Mouse (Mus musculus) liver, embryonic 12.5 days (tissue): ENCODE measurements around the gene Gtf3c6. TPM values are rescaled to one million over a fixed set of nuclear protein-coding genes. Genes with fewer than 3 reads are reported as not detected.

Experiments
- ATAC-seq: fragments of 200-750 bp; cut with Nextera tagmentation; 2 replicates; pipeline ENCODE4 v1.8.0; 2017; ENCODE audit warnings: moderate number of reproducible peaks, mild to moderate bottlenecking, moderate library complexity
- H3K27ac ChIP-seq: fragments of 300-500 bp; sonication (generic); 2 replicates; pipeline ENCODE4 v1.5.1; 2016; ENCODE audit warnings: mild to moderate bottlenecking
- H3K27me3 ChIP-seq: fragments of 300-500 bp; sonication (generic); replicated peaks from 2 replicates; pipeline ENCODE4 v1.6.1; 2016; ENCODE audit warnings: mild to moderate bottlenecking, moderate library complexity
- H3K36me3 ChIP-seq: fragments of 300-500 bp; sonication (generic); 2 replicates; pipeline ENCODE4 v1.6.1; 2016; ENCODE audit warnings: mild to moderate bottlenecking, moderate library complexity
- H3K4me1 ChIP-seq: fragments of 300-500 bp; sonication (generic); 2 replicates; pipeline ENCODE4 v1.6.1; 2016
- H3K4me2 ChIP-seq: fragments of 300-500 bp; sonication (generic); 2 replicates; pipeline ENCODE4 v1.6.1; 2016; ENCODE audit warnings: mild to moderate bottlenecking, moderate library complexity
- H3K4me3 ChIP-seq: fragments of 300-500 bp; sonication (generic); 2 replicates; pipeline ENCODE4 v1.5.1; 2016; ENCODE audit warnings: mild to moderate bottlenecking, moderate library complexity
- H3K9ac ChIP-seq: fragments of 300-500 bp; sonication (generic); 2 replicates; pipeline ENCODE4 v1.6.1; 2016; ENCODE audit warnings: mild to moderate bottlenecking, moderate library complexity
- H3K9me3 ChIP-seq: fragments of 300-500 bp; sonication (generic); replicated peaks from 2 replicates; pipeline ENCODE4 v1.6.1; 2016; ENCODE audit warnings: mild to moderate bottlenecking, moderate library complexity
- WGBS: fragments of 180-500 bp; shearing (Covaris S2); methylation state at CpG from one replicate; pipeline ENCODE4 v1.1.7; 2016; ENCODE audit not compliant: insufficient replicate concordance; 5-methylcytosine and 5-hydroxymethylcytosine counted together
- polyA plus RNA-seq: library from polyadenylated mRNA; unstranded; fragments of >200 nt; fragmentation: Nextera tagmentation; extraction: Ambion mirVana; gene quantifications from 2 replicates; pipeline ENCODE4 v1.2.1, GENCODE M21; 2016

The Gtf3c6 gene
- polyA plus RNA-seq, 1 experiment from 2014 or later, result 58.3 TPM

DNA sequence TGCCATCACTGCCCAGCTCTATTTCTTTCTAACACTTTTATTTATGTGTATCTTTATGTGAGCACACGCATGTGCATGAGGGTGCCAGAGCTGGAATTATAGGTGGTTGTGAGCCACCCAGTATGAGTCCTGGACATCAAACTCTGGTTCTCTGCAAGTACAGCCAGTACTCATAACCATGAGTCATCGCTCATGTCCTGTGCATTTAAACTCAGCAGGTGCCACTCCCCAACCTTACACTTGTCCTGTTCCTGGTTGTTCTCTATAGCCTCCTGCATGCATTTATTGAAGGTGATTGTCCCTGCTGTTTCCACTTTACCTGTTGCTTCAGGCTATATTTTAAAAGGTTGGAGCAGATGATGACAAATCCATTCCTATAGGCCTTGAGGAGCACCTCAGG is 23.7 kb upstream of the Gtf3c6 start:
- H3K9ac ChIP-seq, result no peak overlapping the region
- no peak overlapping the region for H3K4me3 ChIP-seq
- no peaks in the 10 kb centered on the region for H3K9me3 ChIP-seq
- no peak overlapping the region for H3K27ac ChIP-seq
- H3K27me3 ChIP-seq, result no peaks in the 10 kb centered on the region
- no peak for ATAC-seq
- 83% methylated on average over 2 of the region's 2 CpGs for WGBS
- H3K4me1 ChIP-seq, result peaks cover 20% of the 10 kb centered on the region
- H3K36me3 ChIP-seq, result peaks cover 25% of the 10 kb centered on the region
- H3K4me2 ChIP-seq, result no peak overlapping the region

DNA sequence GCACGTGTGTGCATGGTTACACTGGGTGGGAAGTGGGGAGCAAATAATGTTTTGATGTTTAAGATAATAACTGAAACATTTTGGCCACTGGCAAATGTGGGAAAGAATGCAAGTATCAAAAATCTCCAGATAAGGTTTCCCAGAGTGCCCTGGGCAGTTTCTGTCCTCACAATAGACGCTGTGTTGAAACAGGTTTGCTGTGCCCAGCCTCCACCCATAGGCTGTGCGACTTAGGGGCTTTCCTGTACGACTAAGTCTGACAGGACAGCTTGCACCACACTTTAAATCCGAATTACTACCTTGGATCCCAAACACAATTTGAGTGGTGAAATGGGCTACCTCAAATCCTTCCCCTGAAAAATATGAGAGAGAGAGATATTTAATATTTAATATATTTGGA is 20.4 kb upstream of the Gtf3c6 start:
- Histone ChIP-seq H3K36me3 (peaks cover 4% of the 10 kb centered on the region; the same call in 1 of the 2 replicates), H3K4me1 (peaks cover 48% of the 10 kb centered on the region)
- WGBS, result 59% methylated on average over 5 of the region's 5 CpGs

DNA sequence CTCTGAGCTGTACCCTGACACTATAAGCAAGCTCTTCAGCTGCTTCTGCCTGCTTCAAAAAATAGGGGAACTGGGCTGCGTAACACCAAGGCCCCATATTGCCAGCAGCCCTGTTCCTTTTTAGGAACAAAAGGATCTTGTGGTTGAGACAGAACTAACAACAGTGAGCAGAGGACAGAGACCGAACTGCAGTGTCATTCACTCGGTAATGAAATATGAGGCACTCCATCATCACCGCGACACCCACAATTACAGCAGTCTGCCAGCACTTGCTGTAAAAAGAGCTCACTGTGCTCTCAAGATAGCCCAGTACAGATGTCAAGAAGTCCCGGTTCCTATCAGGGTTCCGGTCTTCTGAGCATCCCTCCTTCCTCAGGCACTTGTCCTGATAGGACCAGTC is 18.1 kb upstream of the Gtf3c6 start:
- peaks cover 56% of the 10 kb centered on the region for H3K4me1 ChIP-seq
- H3K9ac ChIP-seq, result peak overlapping the region; percentile 5
- H3K9me3 ChIP-seq, result no peaks in the 10 kb centered on the region
- no peaks in the 10 kb centered on the region for H3K27me3 ChIP-seq
- peak overlapping the region; percentile 18; the same call in 1 of the 2 replicates for H3K4me2 ChIP-seq
- 24% methylated on average over 7 of the region's 7 CpGs for WGBS
- no peak overlapping the region for H3K4me3 ChIP-seq
- no peaks in the 10 kb centered on the region for H3K36me3 ChIP-seq
- no peak for ATAC-seq
- peak overlapping the region; percentile 77 for H3K27ac ChIP-seq

More for the DNA sequence above, 20.4 kb upstream of the Gtf3c6 start:
- Histone ChIP-seq H3K27ac (no peak overlapping the region), H3K9ac (no peak overlapping the region), H3K27me3 (no peaks in the 10 kb centered on the region), H3K9me3 (no peaks in the 10 kb centered on the region), H3K4me3 (no peak overlapping the region), H3K4me2 (no peak overlapping the region)
- no peak for ATAC-seq

DNA sequence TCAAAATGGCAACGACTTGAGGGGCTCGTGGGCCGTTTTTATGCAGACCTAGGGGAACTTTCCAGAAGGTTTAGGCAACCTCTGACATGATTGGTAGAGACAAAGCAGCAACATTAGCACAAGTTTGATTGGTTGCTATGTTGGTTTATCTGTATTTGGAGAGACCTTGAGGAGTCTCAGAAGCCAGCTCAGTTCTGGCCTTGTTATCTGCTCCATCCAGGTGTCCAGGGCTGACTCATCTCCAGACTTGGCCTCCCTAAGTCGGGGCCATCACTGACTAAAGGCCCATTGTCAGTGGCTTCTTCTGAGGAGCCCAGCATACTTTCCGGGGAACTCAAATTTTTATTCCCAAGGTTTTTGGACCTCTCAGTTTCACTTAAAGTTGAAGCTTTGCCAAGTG is 16.0 kb upstream of the Gtf3c6 start:
- peak overlapping the region; percentile 62 for H3K9ac ChIP-seq
- no peaks in the 10 kb centered on the region for H3K36me3 ChIP-seq
- H3K27ac ChIP-seq, result peak overlapping the region; percentile 92
- ATAC-seq, result peak; percentile 99
- no peaks in the 10 kb centered on the region for H3K27me3 ChIP-seq
- WGBS, result 34% methylated on average over 5 of the region's 5 CpGs
- peak overlapping the region; percentile 62 for H3K4me2 ChIP-seq
- peaks cover 45% of the 10 kb centered on the region for H3K4me1 ChIP-seq
- 0 out of 2 replicates have a peak overlapping the region, but pooled peaks have one; percentile 4 for H3K4me3 ChIP-seq
- H3K9me3 ChIP-seq, result no peaks in the 10 kb centered on the region

DNA sequence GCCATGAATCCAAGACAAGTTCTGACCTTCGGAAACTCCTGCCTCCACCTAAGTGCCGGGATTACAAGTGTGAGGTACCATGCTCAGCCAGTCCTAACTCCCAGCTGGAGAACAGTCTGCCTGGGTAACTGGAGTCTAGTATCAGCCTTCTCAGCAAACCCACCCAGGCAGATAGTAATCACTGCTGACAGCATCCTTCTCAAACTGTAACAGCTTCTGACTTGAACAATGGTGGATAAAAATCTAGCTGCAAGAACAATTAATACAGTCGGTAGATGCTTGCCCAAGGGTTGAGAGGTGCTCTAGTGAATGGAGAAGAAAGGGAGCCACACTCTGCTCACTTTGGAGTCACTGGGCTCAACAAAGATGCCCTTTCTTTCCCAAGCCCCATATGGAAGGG is 13.3 kb upstream of the Gtf3c6 start:
- Histone ChIP-seq H3K4me1 (peaks cover 35% of the 10 kb centered on the region), H3K4me2 (no peak overlapping the region), H3K27ac (no peak overlapping the region), H3K9ac (no peak overlapping the region), H3K36me3 (no peaks in the 10 kb centered on the region), H3K4me3 (no peak overlapping the region), H3K27me3 (0 out of 2 replicates have a peak, but pooled peaks cover 3% of the 10 kb centered on the region), H3K9me3 (no peaks in the 10 kb centered on the region)
- WGBS, result 77% methylated on average over 3 of the region's 3 CpGs
- ATAC-seq, result no peak

DNA sequence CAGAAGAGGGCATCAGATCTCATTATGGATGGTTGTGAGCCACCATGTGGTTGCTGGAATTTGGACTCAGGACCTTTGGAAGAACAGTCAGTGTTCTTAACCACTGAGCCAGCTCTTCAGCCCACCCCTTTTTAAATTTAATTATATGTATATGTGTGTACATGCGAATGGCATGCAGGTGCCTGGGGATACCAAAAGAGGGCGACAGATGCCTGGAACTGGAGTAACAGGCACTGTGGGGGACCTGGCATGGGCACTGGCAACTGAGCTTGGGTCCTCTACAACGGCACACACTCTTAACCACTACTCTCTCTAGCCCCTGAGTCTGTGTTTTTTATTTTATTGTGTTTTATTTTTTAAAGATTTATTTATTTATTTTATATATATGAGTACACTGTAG is 7.0 kb upstream of the Gtf3c6 start:
- WGBS, result 77% methylated on average over 3 of the region's 3 CpGs
- ATAC-seq, result no peak
- Histone ChIP-seq H3K27me3 (0 out of 2 replicates have a peak, but pooled peaks cover 3% of the 10 kb centered on the region), H3K36me3 (no peaks in the 10 kb centered on the region), H3K4me2 (no peak overlapping the region), H3K27ac (no peak overlapping the region), H3K9me3 (0 out of 2 replicates have a peak, but pooled peaks cover 3% of the 10 kb centered on the region), H3K4me3 (no peak overlapping the region), H3K9ac (no peak overlapping the region), H3K4me1 (peaks cover 6% of the 10 kb centered on the region)

DNA sequence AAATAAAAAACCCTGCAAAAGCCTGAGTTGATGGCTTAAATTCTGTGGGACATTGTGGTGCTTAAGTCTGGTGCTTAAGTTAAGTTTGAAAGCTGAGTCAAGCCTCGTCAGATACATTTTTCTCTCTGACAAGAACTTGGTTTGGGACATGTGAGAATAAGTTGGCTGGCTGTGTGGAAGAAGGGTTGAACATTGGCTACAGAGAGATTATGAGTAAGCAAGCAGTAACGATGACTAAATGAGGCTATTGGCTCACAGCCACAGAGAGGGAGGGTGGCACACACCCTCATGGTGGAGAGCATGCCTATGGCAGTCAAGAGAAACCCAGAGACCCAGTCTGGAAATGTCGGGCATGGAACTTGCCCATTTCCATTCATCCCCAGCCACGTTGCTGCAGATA is 5.8 kb upstream of the Gtf3c6 start:
- no peaks in the 10 kb centered on the region for H3K36me3 ChIP-seq
- no peak overlapping the region for H3K4me2 ChIP-seq
- WGBS, result 67% methylated on average over 4 of the region's 4 CpGs
- H3K4me1 ChIP-seq, result peaks cover 16% of the 10 kb centered on the region
- no peak overlapping the region for H3K4me3 ChIP-seq
- no peak overlapping the region for H3K27ac ChIP-seq
- H3K9me3 ChIP-seq, result 0 out of 2 replicates have a peak, but pooled peaks cover 3% of the 10 kb centered on the region
- H3K27me3 ChIP-seq, result 0 out of 2 replicates have a peak, but pooled peaks cover 3% of the 10 kb centered on the region
- no peak for ATAC-seq
- no peak overlapping the region for H3K9ac ChIP-seq

DNA sequence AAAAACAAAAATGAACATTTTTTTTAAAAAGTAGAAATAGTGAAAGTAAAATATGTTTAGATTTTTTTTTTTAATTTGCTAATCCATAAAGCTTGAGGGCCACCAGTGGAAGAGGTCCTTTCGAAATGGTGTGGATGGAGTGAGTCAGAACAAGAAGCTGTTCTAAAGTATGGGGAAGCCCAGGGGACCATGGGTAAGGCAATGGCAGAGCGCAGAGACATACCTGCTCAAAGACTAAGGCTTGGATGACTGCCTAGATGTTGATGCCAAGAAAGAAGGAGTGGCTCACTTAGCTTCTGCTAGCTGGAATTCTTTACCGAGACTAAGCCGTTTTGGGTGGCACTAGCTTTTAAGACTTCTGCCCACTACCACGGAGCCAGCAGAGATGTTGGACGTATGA is 4.3 kb upstream of the Gtf3c6 start:
- Histone ChIP-seq H3K4me2 (no peak overlapping the region), H3K4me3 (no peak overlapping the region), H3K9me3 (0 out of 2 replicates have a peak, but pooled peaks cover 3% of the 10 kb centered on the region), H3K9ac (no peak overlapping the region), H3K27ac (no peak overlapping the region), H3K27me3 (no peaks in the 10 kb centered on the region), H3K4me1 (peaks cover 21% of the 10 kb centered on the region), H3K36me3 (no peaks in the 10 kb centered on the region)
- 80% methylated on average over 6 of the region's 6 CpGs for WGBS
- no peak for ATAC-seq

DNA sequence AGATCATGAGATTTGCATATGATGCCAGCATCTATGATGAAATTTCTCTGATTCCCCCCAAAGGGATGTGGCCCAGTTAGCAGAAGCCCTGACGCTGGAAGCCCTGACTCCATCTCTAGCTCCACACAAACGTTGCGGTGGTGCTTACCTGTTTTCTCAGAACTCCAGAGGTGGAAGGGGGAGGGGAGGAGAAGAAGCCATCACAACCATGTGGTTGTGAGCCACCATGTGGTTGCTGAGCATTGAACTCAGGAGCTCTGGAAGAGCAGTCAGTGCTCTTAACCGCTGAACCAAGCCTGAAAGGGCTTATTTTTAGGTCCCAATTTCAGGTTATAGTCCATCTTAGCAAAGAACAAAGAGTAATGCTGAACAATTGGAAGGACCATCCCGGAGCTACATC is 2.4 kb upstream of the Gtf3c6 start:
- no peak for ATAC-seq
- Histone ChIP-seq H3K4me3 (no peak overlapping the region), H3K36me3 (0 out of 2 replicates have a peak, but pooled peaks cover 5% of the 10 kb centered on the region), H3K4me2 (no peak overlapping the region), H3K27ac (no peak overlapping the region), H3K27me3 (no peaks in the 10 kb centered on the region), H3K9me3 (0 out of 2 replicates have a peak, but pooled peaks cover 3% of the 10 kb centered on the region), H3K9ac (no peak overlapping the region), H3K4me1 (peaks cover 31% of the 10 kb centered on the region)
- WGBS, result 45% methylated on average over 5 of the region's 5 CpGs

DNA sequence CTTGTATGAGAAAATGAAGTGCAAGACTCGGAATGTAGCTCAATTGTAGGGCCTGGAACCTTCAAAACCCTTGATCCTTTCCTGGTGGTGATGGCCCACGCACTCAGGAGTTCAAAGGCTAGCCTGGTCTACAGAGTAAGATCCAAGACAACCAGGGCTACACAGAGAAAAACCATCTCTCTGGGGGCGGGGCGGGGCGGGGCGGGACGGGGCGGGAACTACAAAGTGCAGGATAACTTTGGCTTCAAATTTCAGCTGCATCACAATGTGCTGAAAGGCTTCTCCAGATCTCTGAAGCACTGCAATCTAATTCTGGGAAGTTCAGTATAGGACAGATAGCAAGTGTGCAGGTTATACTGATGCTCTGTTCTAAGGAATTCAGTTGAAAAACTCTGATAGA is 1.6 kb upstream of the Gtf3c6 start:
- Histone ChIP-seq H3K4me2 (peak overlapping the region; percentile 88), H3K9ac (no peak overlapping the region), H3K36me3 (peaks cover 9% of the 10 kb centered on the region; the same call in 1 of the 2 replicates), H3K27me3 (no peaks in the 10 kb centered on the region), H3K4me1 (peaks cover 31% of the 10 kb centered on the region), H3K4me3 (0 out of 2 replicates have a peak overlapping the region, but pooled peaks have one; percentile 86), H3K27ac (peak overlapping the region; percentile 94), H3K9me3 (no peaks in the 10 kb centered on the region)
- no peak for ATAC-seq
- WGBS, result 9% methylated on average over 8 of the region's 8 CpGs

DNA sequence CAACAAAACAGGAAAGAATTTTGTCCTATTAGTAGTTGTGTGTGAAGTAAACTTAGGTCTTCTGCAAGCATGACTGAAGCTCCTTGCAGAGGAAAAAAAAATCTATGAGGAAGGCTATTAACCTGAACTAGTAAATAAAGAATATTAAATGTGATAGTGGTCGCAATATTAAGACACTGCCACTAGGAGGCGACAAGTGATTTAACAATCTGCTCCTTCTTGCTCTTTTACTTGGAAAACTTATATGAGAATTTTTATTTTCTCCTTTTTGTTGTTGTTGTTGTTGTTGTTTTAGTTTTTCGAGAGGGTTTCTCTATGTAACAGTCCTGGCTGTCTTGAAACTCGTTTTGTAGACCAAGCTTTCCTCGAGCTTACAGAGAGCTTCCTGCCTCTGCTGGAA is 1.1 kb upstream of the Gtf3c6 start:
- Histone ChIP-seq H3K36me3 (peaks cover 13% of the 10 kb centered on the region), H3K27ac (peak overlapping the region; percentile 94), H3K9ac (peak overlapping the region; percentile 85), H3K4me3 (peak overlapping the region; percentile 86; the same call in 1 of the 2 replicates), H3K4me1 (peaks cover 31% of the 10 kb centered on the region), H3K9me3 (no peaks in the 10 kb centered on the region), H3K4me2 (peak overlapping the region; percentile 88), H3K27me3 (no peaks in the 10 kb centered on the region)
- ATAC-seq, result no peak
- WGBS, result under 1% methylated on average over 5 of the region's 5 CpGs

DNA sequence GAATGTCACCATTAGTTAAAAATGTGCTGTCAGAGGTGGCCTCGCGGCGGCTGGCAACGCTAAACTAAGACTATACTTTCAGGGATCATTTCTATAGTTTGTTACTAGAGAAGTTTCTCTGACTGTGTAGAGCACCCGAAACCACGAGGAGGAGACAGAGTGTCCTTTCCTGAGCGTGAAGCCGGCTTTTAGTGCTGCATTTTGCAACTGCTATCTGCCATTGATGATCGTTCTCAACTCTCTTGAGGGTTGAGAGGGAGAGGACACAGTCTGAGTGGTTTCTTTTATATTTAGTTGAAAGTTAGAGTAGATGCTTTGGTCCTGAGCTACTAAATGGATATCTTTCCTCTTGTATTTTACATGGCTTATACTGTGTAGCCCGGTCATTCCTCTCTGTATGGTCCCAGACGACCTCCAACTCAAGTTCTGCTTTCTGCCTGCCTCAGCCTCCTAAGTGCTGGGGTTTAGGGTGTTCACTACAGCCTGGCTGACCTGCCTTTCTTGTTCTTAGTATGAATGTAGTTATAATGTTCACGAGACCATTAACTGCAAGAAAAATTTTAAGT is 576 bp upstream of the Gtf3c6 start:
- Histone ChIP-seq H3K4me2 (peak overlapping the region; percentile 88), H3K36me3 (peaks cover 18% of the 10 kb centered on the region), H3K4me1 (peaks cover 31% of the 10 kb centered on the region), H3K27me3 (no peaks in the 10 kb centered on the region), H3K9me3 (no peaks in the 10 kb centered on the region), H3K9ac (peak overlapping the region; percentile 85), H3K27ac (peak overlapping the region; percentile 94), H3K4me3 (peak overlapping the region; percentile 86)
- WGBS, result under 1% methylated on average over 12 of the region's 12 CpGs
- ATAC-seq, result peak; percentile 88
